Mouse (Mus musculus): ENCODE results near the gene Prox2.

DNA sequence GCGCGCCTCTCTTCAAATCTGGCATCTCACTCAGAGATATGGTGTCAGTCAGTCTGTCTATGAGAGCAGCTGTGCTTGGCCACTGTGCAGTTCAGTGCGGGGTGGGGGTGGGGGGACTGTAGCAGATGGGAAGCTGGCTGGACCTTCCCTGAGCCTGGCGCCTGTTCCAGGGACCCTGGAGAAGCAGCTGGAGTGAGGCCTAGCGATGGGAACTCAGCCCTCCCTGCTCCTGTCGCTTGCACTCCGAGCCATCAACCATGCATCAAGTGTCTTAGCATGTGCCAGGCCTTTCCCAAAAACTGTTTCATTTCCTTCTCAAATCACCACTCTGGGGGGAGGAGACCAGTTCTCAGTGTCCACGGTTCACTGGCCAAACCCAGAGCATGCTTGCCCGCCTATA, 35.1 kb upstream of the Prox2 start:
- no peak for TF ChIP-seq POLR2A (IDR thresholded peaks at IDR 0.05; ENCODE audit: insufficient read length, low read depth)
- TF ChIP-seq E2F4 (IDR thresholded peaks at IDR 0.05; ENCODE audit: insufficient read depth): no peak

All from myocyte (in vitro differentiated cells).